Mouse (Mus musculus) embryo, embryonic 10.5 days (tissue): ENCODE data around the gene Adamts16.
A peak's percentile ranks its signal among the peaks of the same experiment; 100 is the strongest.

Source experiments
- DNase-seq: peaks from one replicate; pipeline ENCODE4 v3.0.0-alpha.2; 2015; ENCODE audit warnings: low spot score

The Adamts16 gene

GRCm38 (mm10) chr13:70713331-70713730 lies 128.3 kb downstream of the Adamts16 start:
- no peak for DNase-seq

GRCm38 (mm10) chr13:70707158-70707854 lies 134.3 kb downstream of the Adamts16 start:
- no peak for DNase-seq

- peak; percentile 12 for DNase-seq
Observed at GRCm38 (mm10) chr13:70702904-70703303, 138.7 kb downstream of the Adamts16 start.

GRCm38 (mm10) chr13:70698812-70699387 lies 142.7 kb downstream of the Adamts16 start:
- no peak for DNase-seq

GRCm38 (mm10) chr13:70689452-70689960 lies 152.1 kb downstream of the Adamts16 start:
- DNase-seq, result no peak

GRCm38 (mm10) chr13:70685825-70686224 lies 155.8 kb downstream of the Adamts16 start:
- DNase-seq, result no peak

GRCm38 (mm10) chr13:70684976-70685609 lies 156.5 kb downstream of the Adamts16 start:
- DNase-seq, result peak; percentile 30

GRCm38 (mm10) chr13:70681411-70682183 lies 160.0 kb downstream of the Adamts16 start:
- no peak for DNase-seq

- no peak for DNase-seq
Observed at GRCm38 (mm10) chr13:70680316-70680715, 161.3 kb downstream of the Adamts16 start.
